Mouse (Mus musculus) lung, adult 2 months (tissue): ENCODE results near the gene Btnl9.

Experiments used
- CTCF ChIP-seq: fragments of 200-500 bp; IDR thresholded peaks from 2 replicates; pipeline ENCODE4 v1.5.1; 2011; ENCODE audit warnings: mild to moderate bottlenecking, low read length, control low read depth; ENCODE audit not compliant: insufficient read depth
- POLR2A ChIP-seq: fragments of 200-500 bp; IDR thresholded peaks from 2 replicates; pipeline ENCODE4 v1.6.1; 2011; ENCODE audit warnings: low read depth, mild to moderate bottlenecking, control low read depth, low read length, borderline replicate concordance; ENCODE audit errors: extremely low read depth

DNA sequence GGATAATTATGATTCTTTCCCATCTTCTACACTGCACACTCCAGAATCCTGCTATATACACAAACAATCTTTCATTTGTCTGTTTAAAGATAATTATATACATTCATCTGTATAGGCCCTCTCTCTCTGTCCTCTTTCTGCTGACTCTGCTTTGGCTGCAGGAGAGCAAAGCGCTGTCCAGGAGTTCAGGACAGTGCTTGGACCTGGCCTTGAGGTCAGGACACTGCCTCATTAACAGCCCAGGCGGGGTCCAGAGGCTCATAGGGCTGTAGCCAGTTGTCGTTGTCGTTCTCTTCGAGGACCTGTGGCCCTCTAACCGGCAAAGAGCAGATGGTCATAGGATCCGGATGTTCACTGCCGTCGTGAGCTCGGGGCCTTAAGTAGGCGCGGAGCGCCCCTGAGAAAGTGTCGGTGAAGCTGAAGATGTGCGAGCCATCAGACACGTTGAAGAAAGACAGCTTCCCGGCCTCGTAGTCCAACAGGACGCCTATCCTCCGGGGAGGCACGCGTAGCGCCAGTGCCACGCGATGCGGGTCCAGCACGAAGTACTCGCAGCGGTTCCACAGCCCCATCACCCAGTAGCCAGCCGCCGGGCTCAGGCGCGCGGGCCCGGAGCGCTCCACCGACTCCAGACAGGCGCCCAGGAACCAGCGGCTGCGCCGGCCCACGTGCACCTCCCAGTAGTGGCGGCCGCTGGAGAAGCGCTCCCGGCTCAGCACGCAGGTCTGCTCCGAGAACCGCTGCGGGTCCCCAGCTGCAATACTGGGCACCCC, 17.9 kb downstream of the Btnl9 start:
- TF ChIP-seq CTCF (no peak), POLR2A (no peak)
